Mouse (Mus musculus): ENCODE measurements around the gene Pla2g7.

- TF ChIP-seq CTCF (IDR thresholded peaks at IDR 0.05; ENCODE audit: low read depth, low read length) (no peak), GATA2 (IDR thresholded peaks at IDR 0.05; ENCODE audit: borderline replicate concordance, low read depth, low read length) (no peak)
These were observed 62.5 kb downstream of the Pla2g7 start for GRCm38 (mm10) chr17:43630427-43630760.
